Mouse (Mus musculus): Measurements from ENCODE around the gene Rxrg. TPM values are rescaled to one million over a fixed set of nuclear protein-coding genes. Genes with fewer than 3 reads are reported as not detected.

Rxrg gene
- polyA plus RNA-seq, 1 experiment, result 12.9 TPM

- TF ChIP-seq CTCF (IDR thresholded peaks at IDR 0.05; ENCODE audit: extremely low read depth, insufficient read depth, low read length), result peak; percentile 59
- no peak for TF ChIP-seq POLR2A (IDR thresholded peaks at IDR 0.05; ENCODE audit: extremely low read depth, insufficient read depth, low read length)
- no peak overlapping the region for H3K27ac ChIP-seq (ENCODE audit: insufficient read depth, low read length)
- H3K4me1 ChIP-seq (ENCODE audit: control insufficient read depth, insufficient read depth, low read length), result no peaks in the 10 kb centered on the region
- no peak overlapping the region for H3K4me3 ChIP-seq (ENCODE audit: insufficient read depth, low read length)
Measured at GRCm38 (mm10) chr1:167638053-167638452, 39.9 kb downstream of the Rxrg start.

GRCm38 (mm10) chr1:167638901-167639300 lies 40.7 kb downstream of the Rxrg start:
- Histone ChIP-seq H3K4me3 (ENCODE audit: insufficient read depth, low read length) (no peak overlapping the region), H3K4me1 (ENCODE audit: control insufficient read depth, insufficient read depth, low read length) (no peaks in the 10 kb centered on the region), H3K27ac (ENCODE audit: insufficient read depth, low read length) (no peak overlapping the region)
- TF ChIP-seq POLR2A (IDR thresholded peaks at IDR 0.05; ENCODE audit: extremely low read depth, insufficient read depth, low read length), result no peak
- no peak for TF ChIP-seq CTCF (IDR thresholded peaks at IDR 0.05; ENCODE audit: extremely low read depth, insufficient read depth, low read length)

- Histone ChIP-seq H3K27ac (ENCODE audit: insufficient read depth, low read length) (no peak overlapping the region), H3K4me3 (ENCODE audit: insufficient read depth, low read length) (no peak overlapping the region), H3K4me1 (ENCODE audit: control insufficient read depth, insufficient read depth, low read length) (no peaks in the 10 kb centered on the region)
- TF ChIP-seq POLR2A (IDR thresholded peaks at IDR 0.05; ENCODE audit: extremely low read depth, insufficient read depth, low read length) (no peak), CTCF (IDR thresholded peaks at IDR 0.05; ENCODE audit: extremely low read depth, insufficient read depth, low read length) (peak; percentile 77)
Measured at GRCm38 (mm10) chr1:167644866-167645537, 46.8 kb downstream of the Rxrg start.

GRCm38 (mm10) chr1:167648670-167649069 lies 50.5 kb downstream of the Rxrg start:
- Histone ChIP-seq H3K4me3 (ENCODE audit: insufficient read depth, low read length) (no peak overlapping the region), H3K4me1 (ENCODE audit: control insufficient read depth, insufficient read depth, low read length) (no peaks in the 10 kb centered on the region), H3K27ac (ENCODE audit: insufficient read depth, low read length) (no peak overlapping the region)
- TF ChIP-seq CTCF (IDR thresholded peaks at IDR 0.05; ENCODE audit: extremely low read depth, insufficient read depth, low read length) (no peak), POLR2A (IDR thresholded peaks at IDR 0.05; ENCODE audit: extremely low read depth, insufficient read depth, low read length) (no peak)

- Histone ChIP-seq H3K27ac (ENCODE audit: insufficient read depth, low read length) (no peak overlapping the region), H3K4me3 (ENCODE audit: insufficient read depth, low read length) (no peak overlapping the region), H3K4me1 (ENCODE audit: control insufficient read depth, insufficient read depth, low read length) (no peaks in the 10 kb centered on the region)
- TF ChIP-seq CTCF (IDR thresholded peaks at IDR 0.05; ENCODE audit: extremely low read depth, insufficient read depth, low read length) (no peak), POLR2A (IDR thresholded peaks at IDR 0.05; ENCODE audit: extremely low read depth, insufficient read depth, low read length) (no peak)
Measured at GRCm38 (mm10) chr1:167649122-167649633, 51.0 kb downstream of the Rxrg start.

GRCm38 (mm10) chr1:167652336-167652735 lies 54.2 kb downstream of the Rxrg start:
- TF ChIP-seq CTCF (IDR thresholded peaks at IDR 0.05; ENCODE audit: extremely low read depth, insufficient read depth, low read length), result no peak
- Histone ChIP-seq H3K27ac (ENCODE audit: insufficient read depth, low read length) (no peak overlapping the region), H3K4me3 (ENCODE audit: insufficient read depth, low read length) (no peak overlapping the region), H3K4me1 (ENCODE audit: control insufficient read depth, insufficient read depth, low read length) (no peaks in the 10 kb centered on the region)

- Histone ChIP-seq H3K27ac (ENCODE audit: insufficient read depth, low read length) (no peak overlapping the region), H3K4me3 (ENCODE audit: insufficient read depth, low read length) (no peak overlapping the region), H3K4me1 (ENCODE audit: control insufficient read depth, insufficient read depth, low read length) (no peaks in the 10 kb centered on the region)
- TF ChIP-seq CTCF (IDR thresholded peaks at IDR 0.05; ENCODE audit: extremely low read depth, insufficient read depth, low read length) (no peak), POLR2A (IDR thresholded peaks at IDR 0.05; ENCODE audit: extremely low read depth, insufficient read depth, low read length) (no peak)
Measured at GRCm38 (mm10) chr1:167659065-167659464, 60.9 kb downstream of the Rxrg start.

GRCm38 (mm10) chr1:167660521-167661101 lies 62.4 kb downstream of the Rxrg start:
- TF ChIP-seq POLR2A (IDR thresholded peaks at IDR 0.05; ENCODE audit: extremely low read depth, insufficient read depth, low read length) (no peak), CTCF (IDR thresholded peaks at IDR 0.05; ENCODE audit: extremely low read depth, insufficient read depth, low read length) (no peak)
- no peak overlapping the region for H3K27ac ChIP-seq (ENCODE audit: insufficient read depth, low read length)
- H3K4me1 ChIP-seq (ENCODE audit: control insufficient read depth, insufficient read depth, low read length), result no peaks in the 10 kb centered on the region
- H3K4me3 ChIP-seq (ENCODE audit: insufficient read depth, low read length), result no peak overlapping the region

- TF ChIP-seq POLR2A (IDR thresholded peaks at IDR 0.05; ENCODE audit: extremely low read depth, insufficient read depth, low read length) (no peak), CTCF (IDR thresholded peaks at IDR 0.05; ENCODE audit: extremely low read depth, insufficient read depth, low read length) (no peak)
- no peak overlapping the region for H3K4me3 ChIP-seq (ENCODE audit: insufficient read depth, low read length)
- H3K27ac ChIP-seq (ENCODE audit: insufficient read depth, low read length), result no peak overlapping the region
- no peaks in the 10 kb centered on the region for H3K4me1 ChIP-seq (ENCODE audit: control insufficient read depth, insufficient read depth, low read length)
Measured at GRCm38 (mm10) chr1:167661123-167661522, 62.9 kb downstream of the Rxrg start.

- TF ChIP-seq POLR2A (IDR thresholded peaks at IDR 0.05; ENCODE audit: extremely low read depth, insufficient read depth, low read length) (no peak), CTCF (IDR thresholded peaks at IDR 0.05; ENCODE audit: extremely low read depth, insufficient read depth, low read length) (no peak)
- no peak overlapping the region for H3K27ac ChIP-seq (ENCODE audit: insufficient read depth, low read length)
- no peaks in the 10 kb centered on the region for H3K4me1 ChIP-seq (ENCODE audit: control insufficient read depth, insufficient read depth, low read length)
- no peak overlapping the region for H3K4me3 ChIP-seq (ENCODE audit: insufficient read depth, low read length)
Measured at GRCm38 (mm10) chr1:167663136-167663535, 65.0 kb downstream of the Rxrg start.

All from cortical plate, adult 2 months (tissue).